Mouse (Mus musculus) heart, postnatal 0 days (tissue): Measurements from ENCODE around the gene Syncrip.

Source experiments
- CTCF ChIP-seq: IDR thresholded peaks from 2 replicates; pipeline ENCODE4 v1.5.1; 2016; ENCODE audit warnings: antibody characterized with exemption, control low read depth, low read depth
- EP300 ChIP-seq: IDR thresholded peaks from 2 replicates; pipeline ENCODE4 v1.6.1; 2016; ENCODE audit warnings: antibody characterized with exemption, low read depth

GRCm38 (mm10) chr9:88500112-88500511 lies 17.7 kb upstream of the Syncrip start:
- TF ChIP-seq CTCF (no peak), EP300 (no peak)
